Mouse (Mus musculus): ENCODE measurements around the gene Cep152.

- TF ChIP-seq EP300 (IDR thresholded peaks at IDR 0.05; ENCODE audit: insufficient read depth, low read depth, low read length) (no peak), CTCF (IDR thresholded peaks at IDR 0.05; ENCODE audit: low read depth, low read length) (no peak), POLR2A (IDR thresholded peaks at IDR 0.05; ENCODE audit: insufficient read depth, low read length) (no peak)
These were observed 75.9 kb downstream of the Cep152 start for GRCm38 (mm10) chr2:125548806-125549578.

Measured in ES-Bruce4 (cell line).